Mouse (Mus musculus) liver, postnatal 0 days (tissue): ENCODE measurements around the gene Trim46.

Source experiments
- CTCF ChIP-seq: sonication (generic); IDR thresholded peaks from 2 replicates; pipeline ENCODE4 v1.5.1; 2016; ENCODE audit warnings: antibody characterized with exemption, low read depth
- EP300 ChIP-seq: IDR thresholded peaks from 2 replicates; pipeline ENCODE4 v1.6.1; 2016; ENCODE audit warnings: antibody characterized with exemption, low read depth, mild to moderate bottlenecking

DNA sequence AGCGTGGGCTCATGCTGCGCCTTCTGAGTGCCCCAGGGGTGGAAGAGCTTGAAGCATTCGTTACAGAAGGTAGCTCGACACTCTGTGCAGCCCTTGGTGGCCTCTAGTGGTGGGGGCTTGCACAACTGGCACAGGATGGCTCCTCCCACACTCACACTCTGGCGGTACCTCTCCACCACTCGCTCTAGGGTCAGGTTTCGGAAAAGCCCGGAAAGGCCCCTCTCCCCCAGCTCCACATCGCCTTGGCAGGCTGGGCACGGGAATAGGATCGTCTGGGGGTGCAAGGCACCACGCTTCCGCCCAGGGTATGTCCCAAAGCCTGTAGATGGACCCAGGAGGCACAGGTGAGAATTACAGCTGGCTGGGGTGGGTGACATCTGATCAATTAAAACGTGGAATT is 2.5 kb downstream of the Trim46 start:
- TF ChIP-seq EP300 (no peak), CTCF (peak; percentile 61)
